Mouse (Mus musculus): ENCODE results near the gene Klf16. TPM values are rescaled to one million over a fixed set of nuclear protein-coding genes. Genes with fewer than 3 reads are reported as not detected.

Klf16 gene
- total and polyA plus RNA-seq, 3 experiments = 14.1 to 94.0 (median 38.2) TPM

GRCm38 (mm10) chr10:80576351-80577194, 548 bp downstream of the Klf16 start (continued):
- TF ChIP-seq MAZ (IDR thresholded peaks at IDR 0.05; ENCODE audit: low read depth, low read length) = peak; percentile 47; the same call in 1 of the 2 replicates
- no peak for TF ChIP-seq JUND (conservative IDR thresholded peaks at IDR 0.05; ENCODE audit: low read depth, low read length)
- no peak for TF ChIP-seq RCOR1 (conservative IDR thresholded peaks at IDR 0.05; ENCODE audit: low read depth, low read length)
- no peak for TF ChIP-seq USF1 (IDR thresholded peaks at IDR 0.05; ENCODE audit: low read depth, low read length)

- TF ChIP-seq E2F4 (IDR thresholded peaks at IDR 0.05; ENCODE audit: insufficient replicate concordance, low read depth, low read length) = no peak
- Histone ChIP-seq H3K4me3 (replicated peaks in 1 of 3; ENCODE audit: low read depth in 2 of 3, low read length in 2 of 3, poor library complexity in 1 of 3) (peak overlapping the region; percentile 91 to 97 (median 92)), H3K9me3 (replicated peaks; ENCODE audit: low read length) (no peaks in the 10 kb centered on the region), H3K9ac (ENCODE audit: insufficient read depth, low read depth) (peak overlapping the region; percentile 87), H3K79me2 (replicated peaks; ENCODE audit: control insufficient read depth, extremely low read depth, insufficient read depth, poor library complexity, severe bottlenecking) (peaks cover 55% of the 10 kb centered on the region), H3K27ac (ENCODE audit: insufficient read depth, low read depth) (peak overlapping the region; percentile 11; the same call in 1 of the 2 replicates), H3K4me2 (ENCODE audit: insufficient read depth, low read depth, poor library complexity, severe bottlenecking) (peak overlapping the region; percentile 52; the same call in 1 of the 2 replicates), H3K27me3 (replicated peaks) (no peaks in the 10 kb centered on the region), H3K4me1 (ENCODE audit: control insufficient read depth in 1 of 2, insufficient read depth in 2 of 2) (peaks cover 15 to 51% of the 10 kb centered on the region in 2 experiments), H3K36me3 (replicated peaks in 1 of 2; ENCODE audit: control insufficient read depth in 1 of 2, insufficient read depth in 1 of 2, low read length in 1 of 2) (peaks cover 0 to 20% of the 10 kb centered on the region in 2 experiments)
- in situ Hi-C loops (cut with MboI; ENCODE audit: low pct_ligation_motif_present, low pct_unique_long_range_greater_than_20kb, low sequenced_read_pairs) (loop anchor here (5.0 kb wide), 1 partner anchor 111 kb away; no protein-coding TSS in a partner anchor), dilution Hi-C loops (cut with MboI; ENCODE audit: extremely low pct_ligation_motif_present, extremely low pct_unique_long_range_greater_than_20kb, low sequenced_read_pairs) (no loop called here)
- DNase-seq (ENCODE audit: extremely low read depth) = no peak
These were observed 1.2 kb downstream of the Klf16 start for GRCm38 (mm10) chr10:80575925-80576324.

GRCm38 (mm10) chr10:80574896-80575295, 2.2 kb downstream of the Klf16 start:
- TF ChIP-seq NRF1 (IDR thresholded peaks at IDR 0.05; ENCODE audit: low read depth, low read length) (no peak), RAD21 (IDR thresholded peaks at IDR 0.05; ENCODE audit: low read depth, low read length) (no peak), ZMIZ1 (IDR thresholded peaks at IDR 0.05; ENCODE audit: low read depth, low read length) (no peak), BHLHE40 (IDR thresholded peaks at IDR 0.05; ENCODE audit: low read depth, low read length) (no peak), IRF4 (IDR thresholded peaks at IDR 0.05; ENCODE audit: low read depth, low read length) (no peak), TBP (conservative IDR thresholded peaks at IDR 0.05; ENCODE audit: low read depth, low read length) (no peak), PAX5 (IDR thresholded peaks at IDR 0.05; ENCODE audit: low read length) (no peak), HCFC1 (IDR thresholded peaks at IDR 0.05; ENCODE audit: low read depth, low read length) (no peak), RCOR1 (conservative IDR thresholded peaks at IDR 0.05; ENCODE audit: low read depth, low read length) (no peak)

More at GRCm38 (mm10) chr10:80574896-80575295, 2.2 kb downstream of the Klf16 start:
- peaks cover 13 to 48% of the 10 kb centered on the region in 2 experiments for H3K4me1 ChIP-seq (ENCODE audit: control insufficient read depth in 1 of 2, insufficient read depth in 2 of 2)
- in situ Hi-C loops (cut with MboI; ENCODE audit: low pct_ligation_motif_present, low pct_unique_long_range_greater_than_20kb, low sequenced_read_pairs) = loop anchor here (5.0 kb wide), 1 partner anchor 112 kb away; no protein-coding TSS in a partner anchor
- dilution Hi-C loops (cut with MboI; ENCODE audit: extremely low pct_ligation_motif_present, extremely low pct_unique_long_range_greater_than_20kb, low sequenced_read_pairs) = no loop called here
- H3K9ac ChIP-seq (ENCODE audit: insufficient read depth, low read depth) = peak overlapping the region; percentile 87; the same call in 1 of the 2 replicates
- peaks cover 62% of the 10 kb centered on the region for H3K79me2 ChIP-seq (replicated peaks; ENCODE audit: control insufficient read depth, extremely low read depth, insufficient read depth, poor library complexity, severe bottlenecking)
- 0 out of 2 replicates have a peak overlapping the region, but pooled peaks have one; percentile 6 for H3K27ac ChIP-seq (ENCODE audit: insufficient read depth, low read depth)
- DNase-seq (ENCODE audit: extremely low read depth) = no peak
- no peaks in the 10 kb centered on the region for H3K27me3 ChIP-seq (replicated peaks)
- peak overlapping the region in 1 of 3 experiments; percentile 91 for H3K4me3 ChIP-seq (replicated peaks in 1 of 3; ENCODE audit: low read depth in 2 of 3, low read length in 2 of 3, poor library complexity in 1 of 3)
- no peaks in the 10 kb centered on the region for H3K9me3 ChIP-seq (replicated peaks; ENCODE audit: low read length)
- peak overlapping the region; percentile 52 for H3K4me2 ChIP-seq (ENCODE audit: insufficient read depth, low read depth, poor library complexity, severe bottlenecking)
- H3K36me3 ChIP-seq (replicated peaks in 1 of 2; ENCODE audit: control insufficient read depth in 1 of 2, insufficient read depth in 1 of 2, low read length in 1 of 2) = peaks cover 0 to 18% of the 10 kb centered on the region in 2 experiments
